ENCODE assay signal across 28 mouse cellular contexts in the genomic region with DNA sequence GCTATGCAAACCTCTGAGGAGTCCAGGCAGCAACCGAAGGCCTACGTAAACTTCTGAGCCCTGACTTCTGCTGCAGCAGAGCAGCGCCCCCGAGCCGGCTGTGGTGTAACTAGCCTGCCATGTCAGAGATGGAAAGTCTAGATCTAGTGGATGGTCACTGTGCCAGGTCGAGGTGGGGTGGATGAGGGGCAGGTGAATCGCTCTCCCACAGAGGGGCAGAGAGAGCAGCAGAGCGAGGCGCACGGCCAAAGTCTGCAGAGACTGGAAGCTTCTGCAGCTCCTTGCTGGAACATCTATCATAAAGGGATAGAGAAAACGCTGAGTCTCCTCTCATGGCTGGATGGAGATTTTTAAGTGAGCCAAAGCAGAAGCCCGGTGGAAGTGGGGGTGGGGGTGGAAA. TPM values are rescaled to one million over a fixed set of nuclear protein-coding genes. Genes with fewer than 3 reads are reported as not detected.
A peak's percentile ranks its signal among the peaks of the same experiment; 100 is the strongest.
DNase-seq lines count a peak whose midpoint lies in the region; ATAC-seq lines count a peak whose summit lies in the region.
"Had no signal": no experiment of that assay in that cellular context is flagged by ENCODE, and none has a peak within 500 bp of the region (broad histone marks: within the 10 kb centered on the region; RNA-seq: fewer than 3 reads in every experiment).

No protein-coding gene starts in this region.

- WGBS in midbrain, embryonic 10.5 days: 85% methylated on average over 12 of the region's 12 CpGs
- 90% methylated on average over 12 of the region's 12 CpGs for WGBS in midbrain, embryonic 15.5 days

- H3K9ac ChIP-seq in midbrain, embryonic 15.5 days: no peak overlapping the region
- H3K9ac ChIP-seq: heart, embryonic 15.5 days; intestine, embryonic 15.5 days; limb, embryonic 15.5 days; liver, embryonic 13.5 days; stomach, embryonic 15.5 days had no signal

- H3K4me2 ChIP-seq in midbrain, embryonic 15.5 days: no peak overlapping the region
- H3K4me2 ChIP-seq: heart, embryonic 15.5 days; intestine, embryonic 15.5 days; limb, embryonic 15.5 days; liver, embryonic 13.5 days; stomach, embryonic 15.5 days had no signal

- no peaks in the 10 kb centered on the region for H3K36me3 ChIP-seq in midbrain, embryonic 10.5 days
- H3K36me3 ChIP-seq in midbrain, embryonic 15.5 days (replicated peaks): no peaks in the 10 kb centered on the region
- H3K36me3 ChIP-seq: heart, embryonic 10.5 days; heart, embryonic 15.5 days; intestine, embryonic 15.5 days; limb, embryonic 10.5 days; limb, embryonic 15.5 days; liver, embryonic 13.5 days; stomach, embryonic 15.5 days had no signal

- H3K4me1 ChIP-seq in midbrain, embryonic 10.5 days: peaks cover 32% of the 10 kb centered on the region
- H3K4me1 ChIP-seq in midbrain, embryonic 15.5 days: peaks cover 12% of the 10 kb centered on the region
- H3K4me1 ChIP-seq: intestine, embryonic 15.5 days; limb, embryonic 15.5 days; liver, embryonic 13.5 days; stomach, embryonic 15.5 days had no signal

- H3K27me3 ChIP-seq in midbrain, embryonic 10.5 days (ENCODE audit: low read depth, poor library complexity, severe bottlenecking): no peaks in the 10 kb centered on the region
- H3K27me3 ChIP-seq in midbrain, embryonic 15.5 days (replicated peaks): no peaks in the 10 kb centered on the region
- H3K27me3 ChIP-seq: heart, embryonic 15.5 days; intestine, embryonic 15.5 days; limb, embryonic 15.5 days; liver, embryonic 13.5 days; stomach, embryonic 15.5 days had no signal

- H3K27ac ChIP-seq in midbrain, embryonic 10.5 days (replicated peaks): 0 out of 2 replicates have a peak overlapping the region, but pooled peaks have one; percentile 17
- no peak overlapping the region for H3K27ac ChIP-seq in midbrain, embryonic 15.5 days
- H3K27ac ChIP-seq: heart, embryonic 10.5 days; heart, embryonic 15.5 days; hindbrain, postnatal 0 days; intestine, embryonic 15.5 days; limb, embryonic 10.5 days; limb, embryonic 15.5 days; liver, embryonic 13.5 days; stomach, embryonic 15.5 days had no signal

- no peak for DNase-seq in frontal cortex, postnatal 10 days (ENCODE audit: low spot score in 2 of 2)
- no peak for DNase-seq in midbrain, embryonic 10.5 days (ENCODE audit: low spot score)
- DNase-seq in kidney, adult 9 months: peak; percentile 82
- DNase-seq in kidney, postnatal 25 days: peak; percentile 72 to 92
- no peak for DNase-seq in ovary, postnatal 36 days (ENCODE audit: low spot score)
- DNase-seq in cerebellum, postnatal 36 days: no peak
- DNase-seq: adrenal gland, postnatal 10 days; cerebellum, adult 11-12 months; cerebellum, adult 9-11 months; liver, embryonic 13.5 days; lung, adult 18-20 months; lung, postnatal 4 days; midbrain, embryonic 14.5 days; right cerebral cortex, postnatal 14 days; thymus, postnatal 14 days had no signal

- no peaks in the 10 kb centered on the region for H3K9me3 ChIP-seq in midbrain, embryonic 10.5 days (replicated peaks)
- no peaks in the 10 kb centered on the region for H3K9me3 ChIP-seq in midbrain, embryonic 15.5 days
- H3K9me3 ChIP-seq: heart, embryonic 10.5 days; heart, embryonic 15.5 days; intestine, embryonic 15.5 days; limb, embryonic 10.5 days; limb, embryonic 15.5 days; liver, embryonic 13.5 days; megakaryocyte, embryonic 14.5 days; stomach, embryonic 15.5 days had no signal

- H3K4me3 ChIP-seq in midbrain, embryonic 10.5 days: no peak overlapping the region
- H3K4me3 ChIP-seq in midbrain, embryonic 15.5 days: no peak overlapping the region
- H3K4me3 ChIP-seq: erythroblast, embryonic 14.5 days; heart, embryonic 10.5 days; heart, embryonic 15.5 days; intestine, embryonic 15.5 days; limb, embryonic 10.5 days; limb, embryonic 15.5 days; liver, embryonic 13.5 days; megakaryocyte, embryonic 14.5 days; stomach, embryonic 15.5 days had no signal

- peak; percentile 31; the same call in 1 of the 2 replicates for ATAC-seq in frontal cortex, adult (ENCODE audit: low TSS enrichment)
- ATAC-seq in midbrain, embryonic 15.5 days (replicated peaks): no peak
- ATAC-seq: forebrain, embryonic 16.5 days; hindbrain, postnatal 0 days; intestine, embryonic 15.5 days; lung, postnatal 0 days had no signal

RNA-seq across cellular contexts. Expression of gene Nphp4, which starts 14.0 kb away (rescaled TPM):
- 7.8 and 8.2 TPM in 2 replicates for polyA plus RNA-seq in midbrain, embryonic 10.5 days (2016; fragmentation: Nextera tagmentation; extraction: Ambion mirVana)
- polyA plus RNA-seq in midbrain, embryonic 15.5 days (2015; fragmentation: Nextera tagmentation; extraction: Ambion mirVana): 6.2 and 6.3 TPM in 2 replicates

RNA-seq across cellular contexts. Expression of gene Kcnab2, which starts 15.2 kb away (rescaled TPM):
- polyA plus RNA-seq in midbrain, embryonic 10.5 days (2016; fragmentation: Nextera tagmentation; extraction: Ambion mirVana): 12.2 and 17.3 TPM in 2 replicates
- polyA plus RNA-seq in midbrain, embryonic 15.5 days (2015; fragmentation: Nextera tagmentation; extraction: Ambion mirVana): 26.1 and 27.8 TPM in 2 replicates

Comparison
In these comparisons a context has a peak if more than half of its experiments do, and no peak if none do; other contexts are left out.
1. DNase-seq: peak in kidney, adult 9 months (single experiment) and kidney, postnatal 25 days (2 of 2); none in frontal cortex, postnatal 10 days (0 of 2), midbrain, embryonic 10.5 days (single experiment), ovary, postnatal 36 days (single experiment) and cerebellum, postnatal 36 days (0 of 2).